Mouse (Mus musculus) C2C12 (cell line): ENCODE data around the gene Morn3. TPM values are rescaled to one million over a fixed set of nuclear protein-coding genes. Genes with fewer than 3 reads are reported as not detected.

Experiments
- H3K27me3 ChIP-seq: one replicate; pipeline ENCODE4 v1.6.1; 2011; ENCODE audit not compliant: control insufficient read depth, insufficient read depth, insufficient read length
- H3K36me3 ChIP-seq: one replicate; pipeline ENCODE4 v1.6.1; 2011; ENCODE audit not compliant: control insufficient read depth, insufficient read depth
- H3K4me3 ChIP-seq: one replicate; pipeline ENCODE4 v1.5.1; 2011; ENCODE audit warnings: mild to moderate bottlenecking, control low read depth; ENCODE audit not compliant: poor library complexity, insufficient read depth, severe bottlenecking
- H3K79me2 ChIP-seq: one replicate; pipeline ENCODE4 v1.6.1; 2011; ENCODE audit not compliant: control insufficient read depth, insufficient read depth
- H3K79me3 ChIP-seq: one replicate; pipeline ENCODE4 v1.6.1; 2011; ENCODE audit warnings: low read depth, control low read depth
- H3ac ChIP-seq: one replicate; pipeline ENCODE3; 2011; ENCODE audit warnings: low read depth; ENCODE audit not compliant: control insufficient read depth, insufficient read length
- CEBPB ChIP-seq: IDR thresholded peaks from one replicate; pipeline ENCODE4 v1.6.1; 2011; ENCODE audit warnings: low read depth, mild to moderate bottlenecking, control low read depth, moderate library complexity
- CTCF ChIP-seq: IDR thresholded peaks from one replicate; pipeline ENCODE4 v1.5.1; 2011; ENCODE audit not compliant: control insufficient read depth, insufficient read depth, insufficient read length
- FOSL1 ChIP-seq: IDR thresholded peaks from one replicate; pipeline ENCODE4 v1.8.0; 2011; ENCODE audit warnings: mild to moderate bottlenecking, low read length; ENCODE audit not compliant: poor library complexity, insufficient read depth, severe bottlenecking
- MAX ChIP-seq: IDR thresholded peaks from one replicate; pipeline ENCODE4 v1.6.1; 2011; ENCODE audit warnings: mild to moderate bottlenecking, control low read depth
- MYOD1 ChIP-seq: IDR thresholded peaks from one replicate; pipeline ENCODE4 v1.6.1; 2011; ENCODE audit warnings: low read depth; ENCODE audit not compliant: control insufficient read depth, insufficient read length
- MYOG ChIP-seq: IDR thresholded peaks from one replicate; pipeline ENCODE4 v1.6.1; 2011; ENCODE audit not compliant: control insufficient read depth, insufficient read length; ENCODE audit errors: extremely low read depth
- USF1 ChIP-seq: IDR thresholded peaks from one replicate; pipeline ENCODE4 v1.6.1; 2011; ENCODE audit warnings: low read depth, mild to moderate bottlenecking, control low read depth, moderate library complexity
- polyA plus RNA-seq: library from polyadenylated mRNA; unstranded; fragments of >200 nt; fragmentation: generic; extraction: Trizol; gene quantifications from one replicate; pipeline ENCODE4 v1.2.1, GENCODE M21; 2012; ENCODE audit warnings: missing spikeins

The Morn3 gene
- polyA plus RNA-seq, 1 experiment: not detected

- TF ChIP-seq MYOG (no peak), USF1 (no peak), CEBPB (no peak), MAX (no peak), FOSL1 (no peak), CTCF (no peak), MYOD1 (no peak)
- H3K27me3 ChIP-seq: no peaks in the 10 kb centered on the region
- no peaks in the 10 kb centered on the region for H3K79me3 ChIP-seq
- H3K4me3 ChIP-seq: no peak overlapping the region
- no peak overlapping the region for H3ac ChIP-seq
- no peaks in the 10 kb centered on the region for H3K36me3 ChIP-seq
- H3K79me2 ChIP-seq: no peaks in the 10 kb centered on the region
These were observed 6.0 kb downstream of the Morn3 start for GRCm38 (mm10) chr5:123040796-123041195.

GRCm38 (mm10) chr5:123039120-123039752, 7.6 kb downstream of the Morn3 start:
- no peaks in the 10 kb centered on the region for H3K79me2 ChIP-seq
- no peaks in the 10 kb centered on the region for H3K36me3 ChIP-seq
- no peaks in the 10 kb centered on the region for H3K79me3 ChIP-seq
- no peaks in the 10 kb centered on the region for H3K27me3 ChIP-seq
- no peak overlapping the region for H3K4me3 ChIP-seq
- H3ac ChIP-seq: no peak overlapping the region
- no peak for TF ChIP-seq MAX
- TF ChIP-seq MYOG: no peak
- no peak for TF ChIP-seq MYOD1
- TF ChIP-seq USF1: no peak
- TF ChIP-seq CTCF: no peak
- TF ChIP-seq FOSL1: no peak
- TF ChIP-seq CEBPB: no peak

- TF ChIP-seq MYOD1 (no peak), CEBPB (no peak), MAX (no peak), MYOG (no peak)
- Histone ChIP-seq H3K36me3 (no peaks in the 10 kb centered on the region), H3K79me2 (no peaks in the 10 kb centered on the region), H3K27me3 (no peaks in the 10 kb centered on the region), H3K4me3 (no peak overlapping the region), H3ac (no peak overlapping the region), H3K79me3 (no peaks in the 10 kb centered on the region)
These were observed 8.7 kb downstream of the Morn3 start for GRCm38 (mm10) chr5:123038115-123038514.

- TF ChIP-seq CEBPB (no peak), USF1 (no peak), MYOG (no peak), MAX (no peak), MYOD1 (no peak), CTCF (no peak), FOSL1 (no peak)
- no peak overlapping the region for H3K4me3 ChIP-seq
- H3ac ChIP-seq: no peak overlapping the region
- no peaks in the 10 kb centered on the region for H3K79me3 ChIP-seq
- H3K27me3 ChIP-seq: no peaks in the 10 kb centered on the region
- no peaks in the 10 kb centered on the region for H3K79me2 ChIP-seq
- no peaks in the 10 kb centered on the region for H3K36me3 ChIP-seq
These were observed 11.3 kb downstream of the Morn3 start for GRCm38 (mm10) chr5:123035564-123035963.

GRCm38 (mm10) chr5:123035089-123035488, 11.7 kb downstream of the Morn3 start:
- Histone ChIP-seq H3K36me3 (no peaks in the 10 kb centered on the region), H3K79me3 (no peaks in the 10 kb centered on the region), H3K79me2 (no peaks in the 10 kb centered on the region), H3K4me3 (no peak overlapping the region), H3K27me3 (no peaks in the 10 kb centered on the region), H3ac (no peak overlapping the region)
- TF ChIP-seq MAX (no peak), FOSL1 (no peak), CTCF (no peak), MYOG (no peak), MYOD1 (no peak), USF1 (no peak), CEBPB (no peak)

- TF ChIP-seq MAX (no peak), CEBPB (no peak), CTCF (no peak), MYOD1 (no peak), USF1 (no peak), MYOG (no peak), FOSL1 (no peak)
- no peaks in the 10 kb centered on the region for H3K36me3 ChIP-seq
These were observed 13.1 kb downstream of the Morn3 start for GRCm38 (mm10) chr5:123033646-123034160.

More at GRCm38 (mm10) chr5:123033646-123034160, 13.1 kb downstream of the Morn3 start:
- no peak overlapping the region for H3ac ChIP-seq
- H3K4me3 ChIP-seq: no peak overlapping the region
- H3K79me2 ChIP-seq: no peaks in the 10 kb centered on the region
- no peaks in the 10 kb centered on the region for H3K79me3 ChIP-seq
- H3K27me3 ChIP-seq: no peaks in the 10 kb centered on the region
